Mouse (Mus musculus) lung, postnatal 14 days (tissue): ENCODE measurements at regions not wholly inside any gene's neighbourhood (a gene's known extent, or its start where the extent isn't known, plus 50 kb on each side); places are given as distances from the start of the nearest gene placed in this dataset.

ENCODE experiments used
- DNase-seq: peaks from one replicate; pipeline ENCODE4 v3.0.0; 2021

GRCm38 (mm10) chrX:11490146-11490693 is 162.6 kb downstream of the H2al1j start:
- DNase-seq, result no peak

- DNase-seq, result no peak
Observed at GRCm38 (mm10) chrX:11491235-11491634, 163.6 kb downstream of the H2al1j start.

GRCm38 (mm10) chrX:11491676-11492391 is 164.2 kb downstream of the H2al1j start:
- no peak for DNase-seq

DNA sequence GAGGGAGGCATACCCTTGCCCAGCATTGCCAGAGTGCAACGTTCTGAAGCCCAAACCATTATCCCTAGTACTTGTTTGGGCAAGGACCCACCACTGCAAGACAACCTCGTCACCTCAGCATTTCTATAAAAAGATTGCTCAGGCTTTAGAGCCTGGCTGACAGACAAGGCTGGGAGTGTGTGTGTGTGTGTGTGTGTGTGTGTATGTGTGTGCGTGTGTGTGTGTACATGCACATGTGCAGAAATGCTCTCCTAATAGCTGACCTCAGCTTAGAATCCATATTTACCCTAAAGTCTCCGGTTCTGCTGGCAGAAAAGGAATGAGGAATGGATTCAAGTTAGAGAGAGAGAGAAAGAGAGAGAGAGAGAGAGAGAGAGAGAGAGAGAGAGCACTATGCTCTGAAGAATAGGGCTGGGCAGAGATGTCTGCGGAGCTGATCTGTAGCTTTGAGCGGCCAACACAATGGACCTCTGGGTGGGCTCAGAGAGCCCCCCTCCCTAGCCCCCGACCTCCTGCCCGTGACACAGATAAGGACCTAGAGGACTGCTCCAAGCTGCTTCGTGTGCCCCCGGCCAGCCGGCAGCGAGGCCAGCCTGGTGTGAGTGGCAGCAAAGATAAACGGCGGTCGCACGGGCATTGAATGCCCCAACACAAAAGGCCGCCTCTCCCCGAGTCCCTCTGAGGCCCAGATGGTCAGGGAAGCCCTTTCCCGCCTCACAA is 166.1 kb downstream of the H2al1j start:
- DNase-seq, result peak; percentile 14

DNA sequence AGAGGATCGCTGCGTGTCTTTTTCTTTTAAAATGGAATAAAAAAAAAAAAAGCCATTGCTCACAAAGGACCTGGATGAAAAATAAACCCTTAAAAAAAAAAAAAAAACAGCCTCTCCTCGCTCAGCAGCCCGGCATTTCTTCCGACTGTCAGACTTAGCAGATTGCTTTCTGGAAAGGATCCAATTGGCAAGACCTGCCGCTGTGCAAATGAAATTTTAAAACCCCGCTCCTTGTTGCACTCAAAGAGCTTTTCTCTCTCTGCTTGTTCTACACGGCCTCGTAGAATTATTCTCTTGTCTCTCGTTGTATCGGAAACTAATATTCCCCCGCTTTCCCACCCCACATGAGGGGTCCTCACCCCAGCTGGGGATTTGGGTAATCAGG is 166.6 kb downstream of the H2al1j start:
- DNase-seq, result peak; percentile 9

DNA sequence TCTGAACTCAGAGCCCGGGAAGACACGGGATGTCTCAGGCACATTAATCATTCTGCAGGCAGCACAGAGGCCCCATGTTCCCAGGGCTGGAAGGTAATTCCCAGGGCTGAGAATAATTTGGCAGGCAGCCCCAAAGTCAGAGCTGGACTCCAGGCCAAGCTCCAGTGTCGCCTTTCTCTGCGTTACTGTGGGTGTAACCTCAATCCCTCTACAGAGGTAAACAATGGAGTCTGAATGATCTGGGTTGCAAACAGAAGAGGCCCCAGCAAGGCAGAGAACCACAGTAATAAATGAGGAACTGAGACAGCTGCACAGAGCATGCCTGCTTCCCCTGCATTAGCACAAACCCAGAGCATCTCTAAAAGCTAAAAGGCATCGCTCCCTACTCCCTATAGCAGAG is 184.8 kb downstream of the H2al1j start:
- DNase-seq, result peak; percentile 5

DNA sequence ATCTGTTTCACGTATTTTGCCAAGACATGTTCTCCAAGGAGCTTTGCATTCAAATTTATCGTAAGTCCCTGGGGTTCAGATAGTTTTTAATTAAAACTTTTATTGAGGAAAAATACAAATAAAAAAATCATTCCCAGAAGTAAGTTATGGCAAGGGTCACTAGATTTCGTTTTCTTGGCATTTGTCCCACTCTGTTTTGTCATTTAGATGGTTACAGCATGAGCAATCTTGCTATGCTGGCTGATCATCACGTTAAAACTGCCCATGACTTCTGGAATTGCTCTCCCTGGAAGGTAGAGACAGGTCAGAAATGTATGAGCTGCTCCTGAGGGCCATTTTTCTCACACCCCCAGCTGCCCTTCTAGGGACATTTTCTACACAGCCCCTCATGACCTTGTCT is 185.3 kb downstream of the H2al1j start:
- DNase-seq, result no peak

DNA sequence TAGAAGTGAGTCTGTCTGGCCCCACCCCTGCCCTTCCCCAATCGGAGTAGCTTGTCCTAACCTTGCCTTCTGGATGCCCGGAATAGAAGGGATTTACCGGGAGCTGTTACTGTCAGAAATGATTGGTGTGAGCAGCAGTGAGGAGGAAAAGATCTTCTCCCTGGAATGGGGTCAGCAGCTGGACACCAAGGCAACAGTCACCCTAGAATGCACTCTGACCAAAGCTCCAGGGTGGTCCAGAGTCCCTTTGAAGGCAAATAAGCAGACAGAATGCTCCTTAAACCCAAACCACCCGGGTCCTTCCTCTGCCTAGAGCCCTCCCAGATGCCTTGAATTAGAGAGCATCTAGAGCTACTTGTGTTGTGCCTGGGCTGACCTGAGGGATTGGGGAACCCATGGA is 196.2 kb downstream of the H2al1j start:
- DNase-seq, result no peak

DNA sequence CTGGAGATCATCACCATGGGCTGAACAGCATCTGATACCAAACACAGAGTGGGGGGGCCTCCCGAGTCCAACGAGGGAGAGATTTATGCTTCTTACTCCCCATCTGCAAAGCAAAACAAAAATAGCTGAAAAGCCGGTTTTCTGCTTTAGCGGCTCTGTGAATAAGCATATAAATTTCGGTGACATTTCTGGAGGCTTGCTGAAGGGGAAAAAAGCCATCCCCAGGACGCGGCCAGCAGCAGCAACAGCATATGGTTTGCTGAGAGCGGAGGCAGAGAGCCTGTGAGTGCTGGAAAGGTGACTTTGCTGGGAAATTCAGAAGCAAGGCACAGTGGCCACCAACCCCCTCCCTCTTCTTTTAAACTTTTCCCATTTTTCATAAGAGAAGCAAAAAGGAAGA is 197.7 kb downstream of the H2al1j start:
- DNase-seq, result no peak

- DNase-seq, result no peak
Observed at GRCm38 (mm10) chrX:11528589-11528988, 201.0 kb downstream of the H2al1j start.

- DNase-seq, result no peak
Observed at GRCm38 (mm10) chrX:11529221-11529620, 201.6 kb downstream of the H2al1j start.

GRCm38 (mm10) chrX:11532817-11533216 is 205.2 kb downstream of the H2al1j start:
- DNase-seq, result no peak

DNA sequence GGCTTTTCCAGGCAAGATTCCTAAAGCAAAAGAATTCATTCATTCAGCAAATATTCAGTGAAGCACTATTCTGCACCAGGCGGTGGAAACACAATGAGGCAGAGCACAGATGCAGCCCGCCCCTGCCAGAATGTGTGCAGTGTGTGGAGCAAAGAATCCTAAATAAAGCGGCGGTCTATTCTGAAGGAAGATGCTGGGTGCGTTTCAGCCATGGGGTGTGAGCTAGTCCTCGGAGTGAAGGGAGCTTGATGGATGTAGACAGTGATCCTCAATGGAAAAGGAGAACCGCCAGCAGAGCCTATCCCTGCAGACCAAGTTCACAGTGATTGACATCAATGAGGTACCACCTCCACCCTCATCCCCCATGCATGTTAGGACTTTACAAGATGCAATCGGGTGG is 206.2 kb downstream of the H2al1j start:
- DNase-seq, result no peak

DNA sequence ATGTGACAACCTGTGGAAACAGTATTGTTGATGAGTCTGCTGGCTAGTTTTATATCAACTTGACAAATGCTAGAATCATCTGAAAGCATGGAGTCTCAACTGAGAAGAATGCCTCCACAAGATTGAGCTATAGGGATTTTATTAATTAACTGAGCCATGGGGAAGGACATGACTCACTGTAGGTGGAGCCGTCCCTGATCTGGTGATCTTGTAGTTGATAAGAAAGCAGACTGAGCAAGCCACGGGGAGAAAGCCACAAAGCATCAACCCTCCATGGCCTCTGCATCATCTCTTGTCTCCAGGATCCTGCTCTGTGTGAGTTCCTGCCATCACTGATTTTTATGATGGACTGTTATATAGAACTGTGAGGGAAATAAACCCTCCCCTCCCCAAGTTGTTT is 213.4 kb downstream of the H2al1j start:
- DNase-seq, result no peak

- DNase-seq, result no peak
Observed at GRCm38 (mm10) chrX:11550164-11550851, 222.7 kb downstream of the H2al1j start.

DNA sequence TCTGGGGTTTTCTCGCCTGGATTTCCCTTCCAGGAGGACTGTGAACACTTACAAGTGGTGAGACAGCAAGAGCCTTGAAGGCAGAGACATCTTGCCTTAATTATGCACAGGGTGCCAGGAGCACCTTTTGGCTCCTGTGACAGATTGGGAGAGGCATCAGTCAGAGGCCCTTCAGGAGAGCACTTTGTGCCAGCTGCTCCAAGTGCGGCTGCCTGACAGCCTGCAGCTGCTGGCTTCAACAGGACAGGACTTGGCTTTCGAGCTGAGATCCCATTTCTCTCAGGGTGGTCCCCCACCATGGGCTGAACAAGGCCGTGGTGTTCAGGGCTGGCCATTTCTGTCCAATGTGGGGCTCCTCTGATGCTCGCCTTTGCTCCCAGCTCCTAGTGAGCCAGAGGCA is 224.6 kb downstream of the H2al1j start:
- no peak for DNase-seq

- no peak for DNase-seq
Observed at GRCm38 (mm10) chrX:11555035-11555570, 227.5 kb downstream of the H2al1j start.

DNA sequence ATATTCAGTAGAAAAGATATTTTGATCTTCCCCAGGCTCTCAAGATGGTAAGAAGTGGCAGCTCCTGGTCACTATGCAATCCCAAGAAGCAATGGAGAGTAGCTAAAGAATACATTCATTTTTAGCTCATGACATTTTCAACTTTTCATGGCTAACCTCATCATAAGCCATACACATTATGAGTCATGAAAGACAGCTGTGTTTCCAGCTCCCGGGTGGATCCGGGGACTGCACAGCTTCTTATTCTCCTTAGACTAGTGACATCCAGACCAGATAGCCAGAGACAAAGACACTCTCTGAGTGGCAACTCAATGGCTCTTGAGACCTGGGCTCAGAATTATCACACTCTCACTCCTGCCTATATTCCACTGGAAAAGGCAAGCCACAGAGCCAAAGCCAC is 230.6 kb downstream of the H2al1j start:
- no peak for DNase-seq

GRCm38 (mm10) chrX:11560550-11561276 is 233.1 kb downstream of the H2al1j start:
- no peak for DNase-seq

DNA sequence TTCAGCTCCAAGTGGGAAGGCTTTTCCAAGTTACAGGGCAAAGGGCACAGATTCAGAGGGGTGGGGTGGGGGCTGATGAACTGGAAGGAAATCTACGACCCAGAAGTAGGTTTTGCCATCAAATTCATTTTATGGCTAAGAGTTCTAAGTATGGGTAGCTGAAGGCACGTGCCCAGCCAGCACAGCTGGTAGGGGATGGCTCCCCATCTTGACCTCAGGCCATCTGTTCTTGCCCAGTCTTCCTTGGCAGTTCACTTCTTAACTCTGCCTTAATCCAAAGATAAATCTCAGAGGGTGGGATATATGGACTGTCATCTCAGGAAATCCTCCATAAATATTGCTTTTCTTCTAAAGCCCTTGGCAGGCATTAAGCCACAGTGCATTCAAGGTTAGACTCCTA is 238.3 kb downstream of the H2al1j start:
- no peak for DNase-seq

- DNase-seq, result no peak
Observed at GRCm38 (mm10) chrX:11567827-11568226, 240.2 kb downstream of the H2al1j start.

DNA sequence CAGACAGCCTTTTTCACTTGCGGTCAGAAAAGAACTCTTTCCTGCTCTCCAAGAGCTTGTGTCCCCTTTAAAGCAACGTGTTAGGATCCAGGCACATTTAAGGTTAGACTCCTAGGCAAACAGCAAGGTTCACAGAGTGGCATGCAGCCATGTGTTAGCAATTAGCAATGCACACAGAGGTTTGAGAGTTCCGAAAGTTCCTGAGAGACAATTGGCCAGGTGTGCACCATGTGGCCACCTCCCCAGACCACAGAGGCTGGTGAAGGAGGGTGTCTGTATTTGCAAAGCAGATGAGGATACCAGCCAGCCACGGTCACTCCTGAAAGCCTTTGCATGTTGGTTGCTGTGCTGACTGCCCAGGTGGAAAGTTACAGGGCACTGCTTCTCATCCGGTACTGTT is 240.6 kb downstream of the H2al1j start:
- DNase-seq, result no peak

- DNase-seq, result no peak
Observed at GRCm38 (mm10) chrX:11574354-11574753, 246.7 kb downstream of the H2al1j start.
